Mouse (Mus musculus) embryonic facial prominence, embryonic 10.5 days (tissue): ENCODE results near the gene Zfp2. TPM values are rescaled to one million over a fixed set of nuclear protein-coding genes. Genes with fewer than 3 reads are reported as not detected.

Experiments
- DNase-seq: peaks from one replicate; pipeline ENCODE4 v3.0.0-alpha.2; 2017; ENCODE audit warnings: low spot score
- H3K27ac ChIP-seq: fragments of 300-500 bp; sonication (generic); replicated peaks from 2 replicates; pipeline ENCODE4 v1.5.1; 2016; ENCODE audit warnings: mild to moderate bottlenecking
- H3K27me3 ChIP-seq: fragments of 300-500 bp; sonication (generic); replicated peaks from 2 replicates; pipeline ENCODE4 v1.6.1; 2016; ENCODE audit warnings: low read depth, mild to moderate bottlenecking; ENCODE audit not compliant: poor library complexity, severe bottlenecking
- H3K36me3 ChIP-seq: fragments of 300-500 bp; sonication (generic); replicated peaks from 2 replicates; pipeline ENCODE4 v1.6.1; 2016; ENCODE audit warnings: mild to moderate bottlenecking, moderate library complexity
- H3K4me1 ChIP-seq: fragments of 300-500 bp; sonication (generic); 2 replicates; pipeline ENCODE4 v1.6.1; 2016
- H3K4me3 ChIP-seq: fragments of 300-500 bp; sonication (generic); 2 replicates; pipeline ENCODE4 v1.5.1; 2016; ENCODE audit warnings: mild to moderate bottlenecking, moderate library complexity
- H3K9me3 ChIP-seq: fragments of 300-500 bp; sonication (generic); 2 replicates; pipeline ENCODE4 v1.6.1; 2016; ENCODE audit warnings: mild to moderate bottlenecking
- WGBS: fragments of 180-500 bp; shearing (Covaris S2); methylation state at CpG from one replicate; pipeline ENCODE4 v1.1.7; 2016; 5-methylcytosine and 5-hydroxymethylcytosine counted together
- polyA plus RNA-seq: library from polyadenylated mRNA; unstranded; fragments of >200 nt; fragmentation: Nextera tagmentation; extraction: Ambion mirVana; gene quantifications from 2 replicates; pipeline ENCODE4 v1.2.1, GENCODE M21; 2016

Gene Zfp2
- polyA plus RNA-seq, 1 experiment from 2014 or later, result 21.3 TPM

DNA sequence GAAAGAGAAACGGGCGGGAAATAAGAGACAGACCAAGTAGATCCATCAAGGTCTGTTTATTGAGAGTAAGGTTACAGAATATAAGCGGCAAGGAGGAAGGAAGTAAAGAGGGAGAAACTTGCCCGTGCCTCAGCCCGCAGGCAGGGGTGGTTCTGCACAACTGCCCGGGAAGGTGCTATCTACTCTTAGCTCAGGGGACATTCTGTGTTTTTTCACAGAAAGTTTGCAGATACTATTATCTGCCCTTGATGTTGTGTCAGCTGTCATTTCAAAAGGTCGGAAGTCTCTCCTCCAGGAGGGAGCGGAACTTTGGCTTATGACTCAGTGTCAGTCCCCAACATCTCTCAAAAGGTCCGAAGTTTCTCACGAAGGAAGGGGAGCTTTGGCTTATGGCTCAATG is 66.7 kb downstream of the Zfp2 start:
- no peak overlapping the region for H3K27ac ChIP-seq
- no peak for DNase-seq

More for the DNA sequence above, 66.7 kb downstream of the Zfp2 start:
- Histone ChIP-seq H3K4me1 (peaks cover 25% of the 10 kb centered on the region), H3K36me3 (no peaks in the 10 kb centered on the region), H3K27me3 (peaks cover 76% of the 10 kb centered on the region), H3K9me3 (0 out of 2 replicates have a peak, but pooled peaks cover 5% of the 10 kb centered on the region), H3K4me3 (no peak overlapping the region)
- 7% methylated on average over 10 of the region's 10 CpGs for WGBS

Other genes with a start within 250 kb of the Zfp2 start
- gene Zfp354c, start 88.4 kb downstream of the Zfp2 start, polyA plus RNA-seq, result 33.3 and 34.1 TPM in 2 replicates
- 0.70 and 0.96 TPM in 2 replicates for gene Zfp879, start 74.6 kb downstream of the Zfp2 start, polyA plus RNA-seq
- 0.06 TPM in 1 of 2 replicates, not detected in the other for gene Grm6, start 65.5 kb downstream of the Zfp2 start, polyA plus RNA-seq
- gene Zfp454, start 28.5 kb downstream of the Zfp2 start, polyA plus RNA-seq, result 13.9 and 16.2 TPM in 2 replicates
- 0.75 and 0.79 TPM in 2 replicates for gene Zfp354b, start 15.5 kb upstream of the Zfp2 start, polyA plus RNA-seq
- gene 4933414I15Rik, start 27.6 kb upstream of the Zfp2 start, polyA plus RNA-seq, result not detected in 2 replicates
- gene Prop1, start 37.6 kb upstream of the Zfp2 start, polyA plus RNA-seq, result not detected in 2 replicates
- gene Olfr1378, start 50.4 kb upstream of the Zfp2 start, polyA plus RNA-seq, result not detected in 2 replicates
- not detected in 2 replicates for gene Olfr1377, start 65.8 kb upstream of the Zfp2 start, polyA plus RNA-seq
- not detected in 2 replicates for gene Olfr51, start 87.4 kb upstream of the Zfp2 start, polyA plus RNA-seq
- not detected in 2 replicates for gene Olfr54, start 98.1 kb upstream of the Zfp2 start, polyA plus RNA-seq
- not detected in 2 replicates for gene Olfr1375, start 131.9 kb upstream of the Zfp2 start, polyA plus RNA-seq
- gene Zfp354a, start 143.1 kb upstream of the Zfp2 start, polyA plus RNA-seq, result 7.8 and 8.6 TPM in 2 replicates